Mouse (Mus musculus) forebrain, embryonic 11.5 days (tissue): Measurements from ENCODE around the gene Mfsd4b3. TPM values are rescaled to one million over a fixed set of nuclear protein-coding genes. Genes with fewer than 3 reads are reported as not detected.
"Not testable (repeated sequence)": the region's sequence is repeated elsewhere in the genome, so short reads cannot be mapped to it uniquely, and the experiment has no call there.

Experiments used
- ATAC-seq: fragments of 200-750 bp; cut with Nextera tagmentation; replicated peaks from 2 replicates; pipeline ENCODE4 v1.8.0; 2017; ENCODE audit warnings: moderate TSS enrichment; ENCODE audit not compliant: low FRiP score
- DNase-seq: peaks from one replicate; pipeline ENCODE4 v3.0.0-alpha.2; 2017; ENCODE audit warnings: low spot score
- H3K27ac ChIP-seq: fragments of 300-500 bp; sonication (generic); 2 replicates; pipeline ENCODE4 v1.5.1; 2014; ENCODE audit warnings: low read depth, low read length
- H3K27me3 ChIP-seq: fragments of 300-500 bp; sonication (generic); 2 replicates; pipeline ENCODE4 v1.6.1; 2014; ENCODE audit warnings: mild to moderate bottlenecking, low read length, mixed read lengths; ENCODE audit not compliant: control insufficient read depth, insufficient read depth
- H3K36me3 ChIP-seq: fragments of 300-500 bp; sonication (generic); 2 replicates; pipeline ENCODE4 v1.6.1; 2014; ENCODE audit warnings: mild to moderate bottlenecking, low read length, moderate library complexity, mixed read lengths; ENCODE audit not compliant: control insufficient read depth, insufficient read depth
- H3K4me1 ChIP-seq: fragments of 300-500 bp; sonication (generic); replicated peaks from 2 replicates; pipeline ENCODE4 v1.6.1; 2014; ENCODE audit warnings: low read length, mixed read lengths; ENCODE audit not compliant: control insufficient read depth, insufficient read depth
- H3K4me2 ChIP-seq: fragments of 300-500 bp; sonication (generic); 2 replicates; pipeline ENCODE4 v1.6.1; 2014; ENCODE audit warnings: low read depth, mild to moderate bottlenecking, low read length, moderate library complexity, mixed read lengths; ENCODE audit not compliant: severe bottlenecking
- H3K4me3 ChIP-seq: fragments of 300-500 bp; sonication (generic); 2 replicates; pipeline ENCODE4 v1.5.1; 2014; ENCODE audit warnings: low read depth, low read length
- H3K9ac ChIP-seq: fragments of 300-500 bp; sonication (generic); 2 replicates; pipeline ENCODE4 v1.6.1; 2014; ENCODE audit warnings: low read length
- H3K9me3 ChIP-seq: fragments of 300-500 bp; sonication (generic); 2 replicates; pipeline ENCODE4 v1.6.1; 2016; ENCODE audit warnings: low read length, mixed read lengths; ENCODE audit not compliant: control insufficient read depth
- WGBS: fragments of 180-500 bp; shearing (Covaris S2); extraction: QIAGEN DNeasy Blood & Tissue Kit; methylation state at CpG from one replicate; pipeline ENCODE4 v1.1.7; 2014; 5-methylcytosine and 5-hydroxymethylcytosine counted together
- polyA plus RNA-seq: library from polyadenylated mRNA; unstranded; fragments of >200 nt; fragmentation: Nextera tagmentation; extraction: Ambion mirVana; gene quantifications from 2 replicates; pipeline ENCODE4 v1.2.1, GENCODE M21; 2014

Gene Mfsd4b3
- 0.13 TPM in 1 of 2 replicates, not detected in the other for polyA plus RNA-seq

- Histone ChIP-seq H3K4me2 (peak within 1 kb of the TSS; percentile 92), H3K27me3 (peaks cover 2% of the 10 kb centered on the region), H3K4me3 (peak within 1 kb of the TSS; percentile 45), H3K4me1 (no peaks in the 10 kb centered on the region; the same call in 1 of the 2 replicates), H3K36me3 (no peaks in the 10 kb centered on the region), H3K9me3 (no peaks in the 10 kb centered on the region), H3K9ac (peak within 1 kb of the TSS; percentile 58), H3K27ac (no peak within 1 kb of the TSS)
- peak; percentile 94 for DNase-seq
- peak; percentile 99 for ATAC-seq
- WGBS: under 1% methylated on average over 38 of the region's 38 CpGs
These were observed at the start of gene Mfsd4b3 for GRCm38 (mm10) chr10:39959761-39960440. Gene Mfsd4b3 (minus strand): TSS chr10:39960153.

- no peaks in the 10 kb centered on the region for H3K27me3 ChIP-seq
- no peak overlapping the region for H3K9ac ChIP-seq
- no peaks in the 10 kb centered on the region for H3K9me3 ChIP-seq
- 84% methylated on average over 11 of the region's 11 CpGs for WGBS
- DNase-seq (peak; percentile 44), ATAC-seq (no peak)
- no peaks in the 10 kb centered on the region for H3K36me3 ChIP-seq
- no peak overlapping the region for H3K4me2 ChIP-seq
- H3K27ac ChIP-seq: no peak overlapping the region
- H3K4me3 ChIP-seq: no peak overlapping the region
- H3K4me1 ChIP-seq: no peaks in the 10 kb centered on the region
These were observed 49.6 kb upstream of the Mfsd4b3 start for GRCm38 (mm10) chr10:40009591-40009990.

GRCm38 (mm10) chr10:40008847-40009246 is 48.9 kb upstream of the Mfsd4b3 start:
- H3K4me3 ChIP-seq, H3K9me3 ChIP-seq, ATAC-seq, H3K4me1 ChIP-seq, H3K27me3 ChIP-seq, H3K36me3 ChIP-seq, H3K4me2 ChIP-seq, H3K9ac ChIP-seq, H3K27ac ChIP-seq: not testable (repeated sequence)
- DNase-seq: peak; percentile 23
- 82% methylated on average over 4 of the region's 4 CpGs for WGBS

DNA sequence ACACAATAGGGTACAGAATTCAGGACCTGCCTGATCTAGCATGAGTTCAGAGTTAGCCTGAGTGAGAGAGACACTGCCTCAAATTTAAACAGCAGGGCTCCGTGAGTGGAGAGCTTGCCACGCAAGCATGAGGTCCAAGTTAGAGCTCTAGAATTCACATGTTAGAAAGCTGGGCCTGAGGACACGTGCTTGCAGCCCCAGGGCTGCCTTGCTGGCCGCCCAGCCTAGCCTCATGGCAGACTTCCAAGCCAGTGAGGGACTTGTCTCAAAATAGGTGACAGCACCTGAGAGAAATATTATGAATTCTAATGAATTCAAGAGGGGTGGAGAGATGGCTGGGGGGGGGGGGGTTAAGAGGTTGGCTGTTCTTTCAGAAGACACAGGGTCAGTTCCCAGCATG is 48.0 kb upstream of the Mfsd4b3 start:
- DNase-seq (peak; percentile 42), ATAC-seq (no peak)
- H3K9me3 ChIP-seq: no peaks in the 10 kb centered on the region
- H3K9ac ChIP-seq: no peak overlapping the region
- no peak overlapping the region for H3K27ac ChIP-seq
- H3K27me3 ChIP-seq: no peaks in the 10 kb centered on the region
- no peak overlapping the region for H3K4me3 ChIP-seq
- no peaks in the 10 kb centered on the region for H3K36me3 ChIP-seq
- 93% methylated on average over 4 of the region's 4 CpGs for WGBS
- no peak overlapping the region for H3K4me2 ChIP-seq
- no peaks in the 10 kb centered on the region for H3K4me1 ChIP-seq

GRCm38 (mm10) chr10:40006963-40007362 is 47.0 kb upstream of the Mfsd4b3 start:
- 59% methylated on average over 10 of the region's 10 CpGs for WGBS
- DNase-seq (peak; percentile 47), ATAC-seq (no peak)
- H3K27ac ChIP-seq: no peak overlapping the region
- no peaks in the 10 kb centered on the region for H3K27me3 ChIP-seq
- H3K4me3 ChIP-seq: no peak overlapping the region
- no peaks in the 10 kb centered on the region for H3K36me3 ChIP-seq
- no peak overlapping the region for H3K4me2 ChIP-seq
- H3K4me1 ChIP-seq: no peaks in the 10 kb centered on the region
- H3K9ac ChIP-seq: no peak overlapping the region
- no peaks in the 10 kb centered on the region for H3K9me3 ChIP-seq

GRCm38 (mm10) chr10:40000746-40001145 is 40.8 kb upstream of the Mfsd4b3 start:
- Histone ChIP-seq H3K27ac (no peak overlapping the region), H3K36me3 (no peaks in the 10 kb centered on the region), H3K4me2 (no peak overlapping the region), H3K27me3 (no peaks in the 10 kb centered on the region), H3K9ac (no peak overlapping the region), H3K4me3 (no peak overlapping the region), H3K4me1 (no peaks in the 10 kb centered on the region), H3K9me3 (no peaks in the 10 kb centered on the region)
- DNase-seq (no peak), ATAC-seq (no peak)
- WGBS: 94% methylated on average over 2 of the region's 2 CpGs

- no peak for DNase-seq
- no peak for ATAC-seq
- Histone ChIP-seq H3K9me3 (no peaks in the 10 kb centered on the region), H3K9ac (no peak overlapping the region), H3K27me3 (no peaks in the 10 kb centered on the region), H3K4me3 (no peak overlapping the region), H3K36me3 (no peaks in the 10 kb centered on the region), H3K4me2 (no peak overlapping the region), H3K4me1 (no peaks in the 10 kb centered on the region), H3K27ac (no peak overlapping the region)
- WGBS: 76% methylated on average over 4 of the region's 4 CpGs
These were observed 31.2 kb upstream of the Mfsd4b3 start for GRCm38 (mm10) chr10:39991155-39991554.

GRCm38 (mm10) chr10:39986466-39986865 is 26.5 kb upstream of the Mfsd4b3 start, which contains the start of gene Mfsd4b5:
Gene Mfsd4b5 (minus strand): TSS chr10:39986646.
- no peak within 1 kb of the TSS for H3K27ac ChIP-seq
- no peaks in the 10 kb centered on the region for H3K36me3 ChIP-seq
- H3K4me3 ChIP-seq: no peak within 1 kb of the TSS
- no peaks in the 10 kb centered on the region for H3K4me1 ChIP-seq
- DNase-seq: peak; percentile 20
- H3K9me3 ChIP-seq: no peaks in the 10 kb centered on the region
- no peak within 1 kb of the TSS for H3K4me2 ChIP-seq
- ATAC-seq: no peak
- no peaks in the 10 kb centered on the region for H3K27me3 ChIP-seq
- WGBS: 92% methylated on average over 12 of the region's 12 CpGs
- no peak within 1 kb of the TSS for H3K9ac ChIP-seq

DNA sequence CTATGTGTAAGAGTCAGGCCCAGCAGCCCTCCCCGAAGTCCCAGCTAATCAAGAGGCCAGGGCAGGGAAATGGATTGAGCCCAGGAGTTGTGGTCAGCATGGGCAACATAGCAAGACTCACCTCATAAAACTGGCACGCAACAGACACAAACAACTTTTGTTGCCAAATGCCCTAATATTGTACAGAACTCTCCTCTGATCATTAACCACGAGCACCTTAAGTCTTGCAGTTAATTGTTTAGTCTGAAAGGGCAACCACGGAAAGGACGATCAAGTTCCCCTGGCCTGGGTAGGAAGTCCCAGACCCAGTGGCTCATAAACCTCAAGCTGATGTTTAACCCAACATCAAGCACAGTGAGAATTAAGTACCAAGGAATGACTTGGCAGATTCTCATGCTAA is 22.7 kb upstream of the Mfsd4b3 start:
- Histone ChIP-seq H3K4me3 (no peak overlapping the region), H3K9ac (no peak overlapping the region), H3K27me3 (no peaks in the 10 kb centered on the region), H3K4me2 (no peak overlapping the region), H3K27ac (no peak overlapping the region), H3K4me1 (no peaks in the 10 kb centered on the region), H3K36me3 (no peaks in the 10 kb centered on the region), H3K9me3 (peaks cover 7% of the 10 kb centered on the region; the same call in 1 of the 2 replicates)
- WGBS: 82% methylated on average over 5 of the region's 5 CpGs
- no peak for ATAC-seq
- DNase-seq: no peak
